Mouse (Mus musculus): ENCODE results near the gene Spata31d1b. TPM values are rescaled to one million over a fixed set of nuclear protein-coding genes. Genes with fewer than 3 reads are reported as not detected.

Spata31d1b gene
- polyA plus RNA-seq, 1 experiment from 2014 or later, result not detected

GRCm38 (mm10) chr13:59676316-59677229 is 35.5 kb upstream of the Spata31d1b start:
- H3K27ac ChIP-seq, result no peak overlapping the region
- no peak overlapping the region for H3K9ac ChIP-seq
- H3K9me3 ChIP-seq, result no peaks in the 10 kb centered on the region
- H3K4me1 ChIP-seq, result peaks cover 13% of the 10 kb centered on the region
- 84% methylated on average over 12 of the region's 12 CpGs for WGBS
- no peak for ATAC-seq (ENCODE audit: low FRiP score, low read depth)
- H3K27me3 ChIP-seq (replicated peaks), result no peaks in the 10 kb centered on the region
- H3K4me2 ChIP-seq (replicated peaks), result no peak overlapping the region
- H3K4me3 ChIP-seq, result 0 out of 2 replicates have a peak overlapping the region, but pooled peaks have one; percentile 77
- no peaks in the 10 kb centered on the region for H3K36me3 ChIP-seq

- Histone ChIP-seq H3K9ac (no peak overlapping the region), H3K27ac (no peak overlapping the region), H3K27me3 (replicated peaks) (no peaks in the 10 kb centered on the region), H3K4me1 (no peaks in the 10 kb centered on the region), H3K36me3 (no peaks in the 10 kb centered on the region), H3K9me3 (no peaks in the 10 kb centered on the region), H3K4me3 (no peak overlapping the region), H3K4me2 (replicated peaks) (no peak overlapping the region)
- no peak for ATAC-seq (ENCODE audit: low FRiP score, low read depth)
- WGBS, result 60% methylated on average over 4 of the region's 4 CpGs
These were observed 32.8 kb upstream of the Spata31d1b start for GRCm38 (mm10) chr13:59679306-59679705.

GRCm38 (mm10) chr13:59679908-59680307 is 32.2 kb upstream of the Spata31d1b start:
- Histone ChIP-seq H3K4me3 (no peak overlapping the region), H3K36me3 (no peaks in the 10 kb centered on the region), H3K4me1 (no peaks in the 10 kb centered on the region), H3K4me2 (replicated peaks) (no peak overlapping the region), H3K9ac (no peak overlapping the region), H3K27me3 (replicated peaks) (no peaks in the 10 kb centered on the region), H3K27ac (no peak overlapping the region), H3K9me3 (no peaks in the 10 kb centered on the region)
- ATAC-seq (ENCODE audit: low FRiP score, low read depth), result no peak
- WGBS, result 83% methylated on average over 4 of the region's 4 CpGs

- no peak for ATAC-seq (ENCODE audit: low FRiP score, low read depth)
- no peak overlapping the region for H3K4me2 ChIP-seq (replicated peaks)
- no peak overlapping the region for H3K27ac ChIP-seq
- 30% methylated on average over 7 of the region's 7 CpGs for WGBS
- no peaks in the 10 kb centered on the region for H3K9me3 ChIP-seq
- H3K4me3 ChIP-seq, result no peak overlapping the region
- no peak overlapping the region for H3K9ac ChIP-seq
- H3K36me3 ChIP-seq, result no peaks in the 10 kb centered on the region
- no peaks in the 10 kb centered on the region for H3K4me1 ChIP-seq
- H3K27me3 ChIP-seq (replicated peaks), result no peaks in the 10 kb centered on the region
These were observed 29.5 kb upstream of the Spata31d1b start for GRCm38 (mm10) chr13:59682629-59683028.

- 87% methylated on average over 3 of the region's 3 CpGs for WGBS
- H3K9me3 ChIP-seq, result no peaks in the 10 kb centered on the region
- no peaks in the 10 kb centered on the region for H3K27me3 ChIP-seq (replicated peaks)
- H3K4me3 ChIP-seq, result no peak overlapping the region
- H3K36me3 ChIP-seq, result no peaks in the 10 kb centered on the region
- no peak overlapping the region for H3K4me2 ChIP-seq (replicated peaks)
- H3K27ac ChIP-seq, result no peak overlapping the region
- no peak overlapping the region for H3K9ac ChIP-seq
- no peak for ATAC-seq (ENCODE audit: low FRiP score, low read depth)
- no peaks in the 10 kb centered on the region for H3K4me1 ChIP-seq
These were observed 26.8 kb upstream of the Spata31d1b start for GRCm38 (mm10) chr13:59685236-59685635.

- H3K27ac ChIP-seq, result no peak overlapping the region
These were observed 23.7 kb upstream of the Spata31d1b start for GRCm38 (mm10) chr13:59688338-59688770.

GRCm38 (mm10) chr13:59689313-59689712 is 22.8 kb upstream of the Spata31d1b start:
- Histone ChIP-seq H3K9ac (no peak overlapping the region), H3K4me2 (replicated peaks) (no peak overlapping the region), H3K27ac (no peak overlapping the region), H3K4me1 (peaks cover 2% of the 10 kb centered on the region; the same call in 1 of the 2 replicates), H3K27me3 (replicated peaks) (no peaks in the 10 kb centered on the region), H3K9me3 (0 out of 2 replicates have a peak, but pooled peaks cover 4% of the 10 kb centered on the region), H3K4me3 (no peak overlapping the region), H3K36me3 (no peaks in the 10 kb centered on the region)
- 90% methylated on average over 9 of the region's 9 CpGs for WGBS
- no peak for ATAC-seq (ENCODE audit: low FRiP score, low read depth)

More at GRCm38 (mm10) chr13:59688338-59688770, 23.7 kb upstream of the Spata31d1b start:
- Histone ChIP-seq H3K4me3 (no peak overlapping the region), H3K4me2 (replicated peaks) (no peak overlapping the region), H3K36me3 (no peaks in the 10 kb centered on the region), H3K9me3 (0 out of 2 replicates have a peak, but pooled peaks cover 4% of the 10 kb centered on the region), H3K9ac (no peak overlapping the region), H3K27me3 (replicated peaks) (no peaks in the 10 kb centered on the region), H3K4me1 (peaks cover 2% of the 10 kb centered on the region; the same call in 1 of the 2 replicates)
- 75% methylated on average over 13 of the region's 13 CpGs for WGBS
- ATAC-seq (ENCODE audit: low FRiP score, low read depth), result no peak

- H3K4me3 ChIP-seq, result no peak overlapping the region
- H3K36me3 ChIP-seq, result no peaks in the 10 kb centered on the region
- peaks cover 2% of the 10 kb centered on the region; the same call in 1 of the 2 replicates for H3K4me1 ChIP-seq
- no peak for ATAC-seq (ENCODE audit: low FRiP score, low read depth)
- no peak overlapping the region for H3K4me2 ChIP-seq (replicated peaks)
- H3K27me3 ChIP-seq (replicated peaks), result no peaks in the 10 kb centered on the region
- no peak overlapping the region for H3K27ac ChIP-seq
- 0 out of 2 replicates have a peak, but pooled peaks cover 4% of the 10 kb centered on the region for H3K9me3 ChIP-seq
- H3K9ac ChIP-seq, result no peak overlapping the region
- 87% methylated on average over 3 of the region's 3 CpGs for WGBS
These were observed 22.2 kb upstream of the Spata31d1b start for GRCm38 (mm10) chr13:59689843-59690242.

- H3K9ac ChIP-seq, result no peak overlapping the region
- ATAC-seq (ENCODE audit: low FRiP score, low read depth), result no peak
- H3K9me3 ChIP-seq, result 0 out of 2 replicates have a peak, but pooled peaks cover 4% of the 10 kb centered on the region
- H3K4me2 ChIP-seq (replicated peaks), result no peak overlapping the region
- peaks cover 2% of the 10 kb centered on the region; the same call in 1 of the 2 replicates for H3K4me1 ChIP-seq
- no peak overlapping the region for H3K4me3 ChIP-seq
- H3K27ac ChIP-seq, result no peak overlapping the region
- H3K27me3 ChIP-seq (replicated peaks), result no peaks in the 10 kb centered on the region
- H3K36me3 ChIP-seq, result no peaks in the 10 kb centered on the region
- WGBS, result 88% methylated on average over 7 of the region's 7 CpGs
These were observed 21.5 kb upstream of the Spata31d1b start for GRCm38 (mm10) chr13:59690576-59690975.

- no peak overlapping the region for H3K27ac ChIP-seq
- H3K4me1 ChIP-seq, result peaks cover 2% of the 10 kb centered on the region; the same call in 1 of the 2 replicates
- no peak overlapping the region for H3K9ac ChIP-seq
- no peaks in the 10 kb centered on the region for H3K27me3 ChIP-seq (replicated peaks)
- H3K4me2 ChIP-seq (replicated peaks), result no peak overlapping the region
- ATAC-seq (ENCODE audit: low FRiP score, low read depth), result no peak
- H3K4me3 ChIP-seq, result no peak overlapping the region
- H3K9me3 ChIP-seq, result 0 out of 2 replicates have a peak, but pooled peaks cover 4% of the 10 kb centered on the region
- 23% methylated on average over 10 of the region's 10 CpGs for WGBS
- no peaks in the 10 kb centered on the region for H3K36me3 ChIP-seq
These were observed 20.6 kb upstream of the Spata31d1b start for GRCm38 (mm10) chr13:59691478-59691877.

- no peak within 1 kb of the TSS for H3K9ac ChIP-seq
- H3K27ac ChIP-seq, result no peak within 1 kb of the TSS
- no peak within 1 kb of the TSS for H3K4me3 ChIP-seq
- H3K27me3 ChIP-seq (replicated peaks), result no peaks in the 10 kb centered on the region
- WGBS, result 90% methylated on average over 3 of the region's 3 CpGs
- no peak for ATAC-seq (ENCODE audit: low FRiP score, low read depth)
- no peak within 1 kb of the TSS for H3K4me2 ChIP-seq (replicated peaks)
- no peaks in the 10 kb centered on the region for H3K36me3 ChIP-seq
- peaks cover 2% of the 10 kb centered on the region; the same call in 1 of the 2 replicates for H3K4me1 ChIP-seq
- 0 out of 2 replicates have a peak, but pooled peaks cover 4% of the 10 kb centered on the region for H3K9me3 ChIP-seq
These were observed 18.1 kb upstream of the Spata31d1b start, which contains the start of gene 4921517D22Rik for GRCm38 (mm10) chr13:59694008-59694407. TSS of gene 4921517D22Rik (minus strand) at chr13:59694108.

- H3K36me3 ChIP-seq, result no peaks in the 10 kb centered on the region
- H3K9me3 ChIP-seq, result 0 out of 2 replicates have a peak, but pooled peaks cover 2% of the 10 kb centered on the region
- ATAC-seq (ENCODE audit: low FRiP score, low read depth), result no peak
- no peak overlapping the region for H3K9ac ChIP-seq
- H3K27ac ChIP-seq, result no peak overlapping the region
- WGBS, result 90% methylated on average over 7 of the region's 7 CpGs
- no peak overlapping the region for H3K4me2 ChIP-seq (replicated peaks)
- no peak overlapping the region for H3K4me3 ChIP-seq
- no peaks in the 10 kb centered on the region for H3K27me3 ChIP-seq (replicated peaks)
- peaks cover 2% of the 10 kb centered on the region; the same call in 1 of the 2 replicates for H3K4me1 ChIP-seq
These were observed 16.3 kb upstream of the Spata31d1b start for GRCm38 (mm10) chr13:59695781-59696180.
